Mouse (Mus musculus) heart, embryonic 16.5 days (tissue): ENCODE measurements around the gene Syt14. TPM values are rescaled to one million over a fixed set of nuclear protein-coding genes. Genes with fewer than 3 reads are reported as not detected.
A peak's percentile ranks its signal among the peaks of the same experiment; 100 is the strongest.

Source experiments
- ATAC-seq: fragments of 200-750 bp; cut with Nextera tagmentation; replicated peaks from 2 replicates; pipeline ENCODE4 v1.8.0; 2017; ENCODE audit warnings: moderate number of reproducible peaks; ENCODE audit not compliant: insufficient read depth, low FRiP score; ENCODE audit errors: extremely low read depth
- H3K27ac ChIP-seq: fragments of 300-500 bp; sonication (generic); 2 replicates; pipeline ENCODE4 v1.5.1; 2014; ENCODE audit warnings: mild to moderate bottlenecking, low read length, control low read depth, moderate library complexity
- H3K27me3 ChIP-seq: fragments of 300-500 bp; sonication (generic); 2 replicates; pipeline ENCODE4 v1.6.1; 2014; ENCODE audit warnings: low read length, mixed read lengths; ENCODE audit not compliant: control insufficient read depth, insufficient read depth
- H3K36me3 ChIP-seq: fragments of 300-500 bp; sonication (generic); 2 replicates; pipeline ENCODE4 v1.6.1; 2014; ENCODE audit not compliant: control insufficient read depth, insufficient read depth
- H3K4me1 ChIP-seq: fragments of 300-500 bp; sonication (generic); 2 replicates; pipeline ENCODE4 v1.6.1; 2014; ENCODE audit warnings: low read length, mixed read lengths; ENCODE audit not compliant: control insufficient read depth, insufficient read depth
- H3K4me2 ChIP-seq: fragments of 300-500 bp; sonication (generic); 2 replicates; pipeline ENCODE4 v1.6.1; 2014; ENCODE audit warnings: low read depth, mild to moderate bottlenecking, control low read depth, low read length
- H3K4me3 ChIP-seq: fragments of 300-500 bp; sonication (generic); 2 replicates; pipeline ENCODE4 v1.5.1; 2014; ENCODE audit warnings: mild to moderate bottlenecking, control low read depth, low read length
- H3K9ac ChIP-seq: fragments of 300-500 bp; sonication (generic); 2 replicates; pipeline ENCODE4 v1.6.1; 2014; ENCODE audit warnings: low read length, control low read depth
- H3K9me3 ChIP-seq: fragments of 300-500 bp; sonication (generic); replicated peaks from 2 replicates; pipeline ENCODE4 v1.6.1; 2016; ENCODE audit warnings: low read length; ENCODE audit not compliant: control insufficient read depth
- WGBS: fragments of 180-500 bp; shearing (Covaris S2); extraction: QIAGEN DNeasy Blood & Tissue Kit; methylation state at CpG from one replicate; pipeline ENCODE4 v1.1.7; 2014; 5-methylcytosine and 5-hydroxymethylcytosine counted together
- polyA plus RNA-seq: library from polyadenylated mRNA; unstranded; fragments of >200 nt; fragmentation: Nextera tagmentation; extraction: Ambion mirVana; gene quantifications from 2 replicates; pipeline ENCODE4 v1.2.1, GENCODE M21; 2015

The Syt14 gene
- polyA plus RNA-seq, 1 experiment from 2014 or later = 0.24 TPM

DNA sequence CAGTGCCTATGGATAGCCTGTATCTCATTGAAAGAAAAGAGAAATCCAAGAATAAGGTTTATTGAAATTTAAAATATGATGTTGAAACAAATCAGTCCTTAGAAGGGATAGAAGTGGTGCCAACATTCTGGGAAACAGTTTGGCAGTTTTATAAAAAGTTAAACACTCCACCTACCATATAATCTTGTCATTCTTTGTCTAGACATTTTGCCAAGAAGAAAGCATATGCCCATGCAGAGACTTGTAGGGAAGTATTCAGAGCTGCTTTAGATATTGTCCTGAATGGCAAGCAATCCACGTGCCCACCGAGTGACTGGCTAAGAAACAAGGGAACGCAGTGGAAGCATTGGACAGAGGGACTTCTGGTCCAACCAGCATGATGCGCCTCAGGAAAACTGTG, 12.0 kb upstream of the Syt14 start:
- Histone ChIP-seq H3K9ac (no peak overlapping the region), H3K9me3 (no peaks in the 10 kb centered on the region), H3K4me1 (no peaks in the 10 kb centered on the region), H3K27ac (no peak overlapping the region), H3K4me2 (no peak overlapping the region), H3K36me3 (no peaks in the 10 kb centered on the region), H3K4me3 (no peak overlapping the region), H3K27me3 (no peaks in the 10 kb centered on the region)
- no peak for ATAC-seq
- WGBS = 83% methylated on average over 4 of the region's 4 CpGs

DNA sequence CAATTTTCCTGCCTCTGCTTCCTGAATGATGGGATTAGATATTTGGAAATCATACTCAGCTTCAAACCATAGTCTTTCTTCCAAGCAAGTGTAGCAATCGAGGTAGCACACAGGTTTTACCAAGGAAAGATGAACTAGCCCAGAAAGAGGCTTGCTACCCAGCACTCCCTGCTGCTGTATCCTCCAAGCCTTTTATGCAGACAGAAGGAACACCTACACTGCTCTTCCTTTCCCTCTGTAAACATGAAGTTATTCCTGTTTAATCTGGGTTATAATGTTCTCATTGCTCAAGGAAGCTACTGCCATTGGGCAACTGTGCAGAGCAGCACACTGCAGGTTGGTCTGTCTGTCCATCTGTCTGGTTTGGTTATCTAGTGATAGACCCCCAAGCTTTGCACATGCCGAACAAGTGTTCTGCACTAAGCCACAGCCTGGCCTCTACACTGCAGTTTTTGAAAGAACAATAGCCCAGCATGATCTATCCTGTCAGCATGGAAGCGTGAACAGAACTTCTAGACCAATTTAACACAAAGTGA, 7.3 kb upstream of the Syt14 start:
- Histone ChIP-seq H3K36me3 (no peaks in the 10 kb centered on the region), H3K4me2 (no peak overlapping the region), H3K9ac (no peak overlapping the region), H3K27ac (no peak overlapping the region), H3K4me1 (no peaks in the 10 kb centered on the region), H3K9me3 (no peaks in the 10 kb centered on the region), H3K4me3 (no peak overlapping the region), H3K27me3 (no peaks in the 10 kb centered on the region)
- no peak for ATAC-seq
- WGBS = 63% methylated on average over 3 of the region's 3 CpGs

DNA sequence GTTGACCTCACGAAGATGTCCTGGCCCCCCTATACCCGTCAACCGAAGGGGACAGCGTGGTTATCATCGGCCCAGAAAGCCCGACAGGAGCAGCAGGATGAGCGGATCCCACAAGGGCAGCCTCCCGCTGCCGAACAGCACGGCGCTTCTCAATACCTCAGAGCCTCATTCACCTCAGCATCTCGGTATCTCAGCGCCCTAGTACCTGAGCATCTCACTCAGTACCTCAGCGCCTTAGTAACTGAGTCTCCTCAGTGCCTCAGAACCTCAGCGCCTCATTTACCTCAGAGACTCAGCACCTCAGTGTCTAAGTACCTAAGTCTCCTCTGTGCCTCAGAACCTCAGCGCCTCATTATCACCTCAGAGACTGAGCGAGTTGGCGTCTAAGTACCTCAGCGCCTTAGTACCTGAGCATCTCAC, 614 bp downstream of the Syt14 start:
- Histone ChIP-seq H3K27me3 (peaks cover 6% of the 10 kb centered on the region), H3K36me3 (no peaks in the 10 kb centered on the region), H3K9me3 (no peaks in the 10 kb centered on the region), H3K9ac (no peak overlapping the region), H3K4me1 (no peaks in the 10 kb centered on the region), H3K4me3 (peak overlapping the region; percentile 60), H3K27ac (no peak overlapping the region), H3K4me2 (peak overlapping the region; percentile 90)
- WGBS = 3% methylated on average over 19 of the region's 19 CpGs
- no peak for ATAC-seq

DNA sequence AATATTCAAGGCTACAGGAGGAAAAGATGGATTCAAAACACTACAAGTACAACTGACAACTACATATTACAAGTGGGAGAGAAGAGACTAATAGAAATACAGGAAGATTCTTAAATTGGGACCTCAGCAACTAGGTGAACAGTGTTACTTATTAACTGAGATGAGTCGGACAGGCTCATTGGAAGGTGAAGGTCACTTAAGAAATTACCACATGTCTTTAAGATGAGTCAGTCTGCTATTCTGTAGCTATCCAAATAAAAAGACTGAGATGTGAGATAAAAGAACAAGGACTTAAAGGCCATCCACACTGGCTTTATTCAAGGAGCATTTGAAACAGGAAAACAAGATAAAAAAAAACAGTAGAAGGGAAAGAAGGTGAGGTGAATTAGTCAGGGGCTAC, 11.3 kb downstream of the Syt14 start:
- peaks cover 3% of the 10 kb centered on the region; the same call in 1 of the 2 replicates for H3K4me1 ChIP-seq
- H3K9me3 ChIP-seq = no peaks in the 10 kb centered on the region
- H3K27ac ChIP-seq = no peak overlapping the region
- H3K4me2 ChIP-seq = no peak overlapping the region
- no peaks in the 10 kb centered on the region for H3K36me3 ChIP-seq
- ATAC-seq = no peak
- no peak overlapping the region for H3K4me3 ChIP-seq
- no peak overlapping the region for H3K9ac ChIP-seq
- H3K27me3 ChIP-seq = no peaks in the 10 kb centered on the region
- WGBS = 53% methylated on average over 1 of the region's 1 CpGs

DNA sequence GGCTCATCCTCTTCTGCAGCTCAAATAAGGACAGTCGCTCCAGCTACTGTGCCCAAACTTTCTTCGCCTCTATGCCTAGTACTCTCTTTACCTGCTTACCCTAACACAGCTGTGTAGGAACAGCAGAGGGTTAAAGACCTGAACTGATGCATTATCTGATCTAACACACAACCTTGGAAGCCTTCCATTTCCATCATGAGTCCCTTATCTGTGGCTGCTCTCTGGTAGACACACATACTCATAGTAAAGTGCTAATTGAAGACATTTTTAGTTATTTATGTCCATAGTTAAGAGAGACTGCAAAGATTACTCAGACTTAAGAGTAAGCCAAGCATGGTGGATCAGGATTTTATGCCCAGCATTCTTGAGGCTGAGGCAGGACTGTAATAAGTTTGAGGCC, 23.2 kb downstream of the Syt14 start:
- no peak overlapping the region for H3K4me3 ChIP-seq
- no peak overlapping the region for H3K4me2 ChIP-seq
- no peaks in the 10 kb centered on the region for H3K9me3 ChIP-seq
- no peak overlapping the region for H3K9ac ChIP-seq
- ATAC-seq = no peak
- H3K36me3 ChIP-seq = no peaks in the 10 kb centered on the region
- H3K27me3 ChIP-seq = no peaks in the 10 kb centered on the region
- H3K27ac ChIP-seq = no peak overlapping the region
- H3K4me1 ChIP-seq = no peaks in the 10 kb centered on the region
- 88% methylated on average over 2 of the region's 2 CpGs for WGBS

DNA sequence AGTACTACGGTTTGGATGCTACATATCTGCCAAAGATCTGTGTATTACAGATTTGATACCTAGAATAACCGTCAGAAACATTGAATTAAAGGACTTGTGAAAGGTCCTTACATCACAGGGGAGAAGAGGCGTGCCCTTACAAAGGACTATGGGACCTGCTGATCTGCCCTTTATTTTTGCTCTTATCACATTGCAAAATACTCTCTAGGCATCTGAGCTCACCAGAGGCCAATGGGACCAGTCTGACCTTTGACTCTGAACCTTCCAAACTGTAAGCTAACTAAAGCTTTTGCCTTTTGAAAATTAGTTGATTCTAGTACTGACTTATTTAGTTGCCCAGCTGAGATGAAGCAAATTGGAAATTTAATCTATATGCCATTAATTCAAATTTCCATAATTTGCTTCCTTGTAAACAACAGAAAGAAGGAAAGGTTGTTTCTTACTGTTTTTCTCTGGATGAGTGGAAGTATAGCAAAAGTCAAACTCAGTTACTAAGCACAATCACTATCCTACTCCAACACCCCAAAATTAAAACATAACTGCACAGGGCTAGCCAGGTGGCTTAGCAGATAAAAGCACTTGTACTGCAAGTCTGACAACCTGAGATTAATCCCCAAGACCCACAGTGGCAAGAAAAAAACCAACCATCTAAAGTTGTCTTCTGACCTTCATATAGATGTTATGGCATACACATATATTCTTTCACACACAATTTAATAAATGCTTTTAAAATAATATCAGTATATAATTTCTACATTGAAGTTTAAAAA, 24.4 kb downstream of the Syt14 start:
- no peak overlapping the region for H3K9ac ChIP-seq
- no peaks in the 10 kb centered on the region for H3K9me3 ChIP-seq
- WGBS = 81% methylated on average over 3 of the region's 3 CpGs
- no peak for ATAC-seq
- H3K36me3 ChIP-seq = no peaks in the 10 kb centered on the region
- H3K4me1 ChIP-seq = no peaks in the 10 kb centered on the region
- H3K4me2 ChIP-seq = no peak overlapping the region
- H3K27ac ChIP-seq = no peak overlapping the region
- no peaks in the 10 kb centered on the region for H3K27me3 ChIP-seq
- H3K4me3 ChIP-seq = no peak overlapping the region

DNA sequence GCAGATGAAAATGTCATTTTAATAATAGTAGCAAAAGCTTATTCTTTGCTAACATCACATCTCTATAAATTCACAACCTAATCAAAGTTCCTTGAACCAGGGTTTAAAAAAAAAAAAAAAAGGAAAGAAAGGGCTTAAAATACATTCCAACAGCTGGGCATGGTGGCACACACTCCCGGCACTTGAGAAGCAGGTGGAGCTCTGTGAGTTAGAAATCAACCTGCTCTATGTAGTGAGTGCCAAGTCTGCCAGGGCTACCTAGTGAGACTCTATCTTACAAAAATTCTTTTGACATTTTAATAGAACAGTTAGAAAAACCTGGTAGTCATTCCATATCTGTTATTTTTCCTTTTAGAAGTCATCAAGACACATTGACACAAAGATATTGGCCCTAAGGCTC, 31.0 kb downstream of the Syt14 start:
- H3K4me2 ChIP-seq = no peak overlapping the region
- WGBS = 74% methylated on average over 1 of the region's 1 CpGs

DNA sequence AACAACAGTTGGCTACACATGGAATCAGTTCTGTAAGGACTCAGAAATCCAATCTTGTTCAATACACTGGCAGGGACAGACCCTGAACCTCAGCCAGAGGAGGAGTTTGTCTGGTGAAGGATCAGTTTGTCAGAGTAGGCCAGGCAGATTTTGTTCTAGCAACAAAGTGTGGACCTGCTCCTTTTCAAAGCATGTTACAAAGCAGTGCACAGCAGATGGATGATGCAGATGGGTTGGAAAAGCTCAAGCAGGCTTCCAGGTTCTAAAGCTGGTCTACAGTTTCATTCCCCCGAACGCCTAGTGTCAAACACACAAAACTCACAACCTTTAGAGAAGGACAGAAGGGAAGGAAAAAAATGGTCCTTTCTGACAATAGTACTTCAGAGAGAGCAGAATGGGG, 31.6 kb downstream of the Syt14 start:
- H3K27ac ChIP-seq = no peak overlapping the region
- 94% methylated on average over 2 of the region's 2 CpGs for WGBS
- H3K4me1 ChIP-seq = no peaks in the 10 kb centered on the region
- H3K4me2 ChIP-seq = no peak overlapping the region
- no peaks in the 10 kb centered on the region for H3K36me3 ChIP-seq
- ATAC-seq = no peak
- H3K4me3 ChIP-seq = no peak overlapping the region
- no peak overlapping the region for H3K9ac ChIP-seq
- no peaks in the 10 kb centered on the region for H3K27me3 ChIP-seq
- no peaks in the 10 kb centered on the region for H3K9me3 ChIP-seq

More for the DNA sequence above, 31.0 kb downstream of the Syt14 start:
- H3K9ac ChIP-seq = no peak overlapping the region
- H3K36me3 ChIP-seq = no peaks in the 10 kb centered on the region
- H3K9me3 ChIP-seq = no peaks in the 10 kb centered on the region
- no peak for ATAC-seq
- H3K4me1 ChIP-seq = no peaks in the 10 kb centered on the region
- no peak overlapping the region for H3K27ac ChIP-seq
- no peak overlapping the region for H3K4me3 ChIP-seq
- H3K27me3 ChIP-seq = no peaks in the 10 kb centered on the region

DNA sequence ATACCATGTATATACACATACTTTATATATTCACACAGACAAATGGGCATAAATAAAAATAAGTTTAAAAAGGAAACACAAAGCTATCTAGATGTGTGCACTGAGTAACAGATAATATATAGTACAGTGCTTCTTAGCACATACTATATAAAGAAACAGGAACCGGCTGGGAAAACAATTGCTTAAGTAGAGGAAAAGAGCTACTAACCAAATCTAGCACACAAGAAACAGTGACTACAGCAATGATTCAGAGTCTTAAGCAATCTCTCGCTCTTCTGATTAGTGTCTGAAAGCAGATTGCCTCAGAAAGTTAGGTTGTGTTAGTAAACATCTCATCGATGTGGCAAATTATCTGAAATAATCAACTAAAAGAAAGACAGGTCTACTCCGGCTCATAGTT, 33.3 kb downstream of the Syt14 start:
- Histone ChIP-seq H3K9ac (no peak overlapping the region), H3K4me3 (no peak overlapping the region), H3K36me3 (no peaks in the 10 kb centered on the region), H3K27me3 (no peaks in the 10 kb centered on the region), H3K4me2 (no peak overlapping the region), H3K4me1 (no peaks in the 10 kb centered on the region), H3K9me3 (no peaks in the 10 kb centered on the region), H3K27ac (no peak overlapping the region)
- no peak for ATAC-seq
- 66% methylated on average over 4 of the region's 4 CpGs for WGBS
